Mouse (Mus musculus) E14TG2a.4 (cell line): ENCODE measurements around the gene Slc5a8.

Experiments
- CTCF ChIP-seq: conservative IDR thresholded peaks from 2 replicates; pipeline ENCODE4 v1.5.1; 2014; ENCODE audit warnings: low read length
- POU5F1 ChIP-seq: IDR thresholded peaks from 2 replicates; pipeline ENCODE4 v1.6.1; 2014; ENCODE audit warnings: low read length, borderline replicate concordance

GRCm38 (mm10) chr10:88888376-88888775 lies 2.6 kb downstream of the Slc5a8 start:
- TF ChIP-seq CTCF = no peak
- no peak for TF ChIP-seq POU5F1
